Mouse (Mus musculus) kidney, adult 2 months (tissue): ENCODE results near the gene Vstm4.

Source experiments
- CTCF ChIP-seq: fragments of 200-500 bp; conservative IDR thresholded peaks from 2 replicates; pipeline ENCODE4 v1.5.1; 2011; ENCODE audit warnings: low read depth, mild to moderate bottlenecking, control low read depth, low read length, moderate library complexity, mixed read lengths; ENCODE audit not compliant: insufficient read depth, insufficient read length
- POLR2A ChIP-seq: fragments of 200-500 bp; IDR thresholded peaks from one replicate; pipeline ENCODE4 v1.6.1; 2011; ENCODE audit warnings: low read depth, low read length, control low read depth

- TF ChIP-seq POLR2A: no peak
- no peak for TF ChIP-seq CTCF
These were observed 75.2 kb downstream of the Vstm4 start for GRCm38 (mm10) chr14:32931709-32932108.
